Mouse (Mus musculus): ENCODE measurements around the gene Hexa.

Gene Hexa

DNA sequence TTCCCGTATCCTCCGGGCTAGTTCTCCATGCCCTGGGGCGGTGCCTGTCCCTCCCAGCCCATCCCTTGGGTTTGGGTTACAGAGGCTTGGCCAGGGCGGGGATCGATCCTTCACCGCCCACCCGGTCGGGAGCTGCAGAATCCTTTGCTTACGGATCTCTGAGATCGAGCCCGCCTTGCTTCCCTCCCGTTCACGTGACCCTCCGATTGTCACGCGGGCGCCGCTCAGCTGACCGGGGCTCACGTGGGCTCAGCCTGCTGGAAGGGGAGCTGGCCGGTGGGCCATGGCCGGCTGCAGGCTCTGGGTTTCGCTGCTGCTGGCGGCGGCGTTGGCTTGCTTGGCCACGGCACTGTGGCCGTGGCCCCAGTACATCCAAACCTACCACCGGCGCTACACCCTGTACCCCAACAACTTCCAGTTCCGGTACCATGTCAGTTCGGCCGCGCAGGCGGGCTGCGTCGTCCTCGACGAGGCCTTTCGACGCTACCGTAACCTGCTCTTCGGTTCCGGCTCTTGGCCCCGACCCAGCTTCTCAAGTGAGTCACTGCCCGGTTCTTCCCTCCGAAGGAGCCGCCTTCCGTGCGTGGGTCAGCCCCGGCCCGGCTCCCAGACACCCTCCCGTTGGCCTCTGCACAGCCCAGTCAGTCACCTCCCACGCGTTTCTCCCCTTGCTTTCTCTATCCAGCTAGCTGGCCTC is at the start of gene Hexa, which contains the start of gene Tmem202:
TSS of gene Hexa (plus strand) at position 100 of the 697 bp plus-strand sequence.
TSS of gene Tmem202 (minus strand) at position 407 of the 697 bp plus-strand sequence.
- peak; percentile 74 to 79 for DNase-seq (ENCODE audit: low spot score in 2 of 2)

DNA sequence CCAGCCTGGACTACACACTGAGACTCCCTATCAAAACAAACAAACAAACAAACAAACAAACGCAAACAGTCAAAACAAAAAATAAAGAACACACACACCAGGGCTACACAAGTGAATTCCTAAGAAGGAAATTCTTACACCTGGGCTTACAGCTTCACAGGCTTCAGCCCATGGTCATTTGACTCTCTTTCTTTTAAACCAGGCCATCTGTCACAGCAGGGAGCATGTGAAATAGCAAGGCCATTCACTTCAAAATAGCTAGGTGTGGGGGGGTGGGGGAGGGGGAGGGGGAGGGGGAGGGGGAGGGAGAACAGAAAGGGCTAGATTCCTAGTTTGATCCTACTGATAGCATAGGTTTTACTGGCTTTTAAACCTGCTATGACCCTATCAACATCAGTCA is 31.2 kb upstream of the Hexa start:
- no peak for DNase-seq (ENCODE audit: low spot score in 2 of 2)

DNA sequence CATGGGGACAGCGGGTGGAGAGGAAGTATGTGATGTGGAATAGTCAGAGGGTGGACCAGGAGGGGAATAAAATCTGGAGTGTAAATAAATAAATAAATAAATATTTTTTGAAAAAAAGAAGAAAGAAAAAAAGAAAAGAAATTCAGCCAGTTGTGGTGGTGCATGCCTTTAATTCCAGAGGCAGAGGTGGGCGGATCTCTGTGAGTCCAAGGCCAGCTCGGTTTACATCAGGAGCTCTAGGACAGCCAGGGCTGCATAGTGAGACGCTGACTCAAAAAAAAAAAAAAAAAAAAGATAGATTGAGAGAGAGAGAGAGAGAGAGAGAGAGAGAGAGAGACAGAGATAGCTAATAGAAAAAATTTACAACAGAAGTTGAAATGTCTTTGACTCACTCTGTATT is 27.0 kb upstream of the Hexa start:
- DNase-seq (ENCODE audit: low spot score in 2 of 2), result no peak

DNA sequence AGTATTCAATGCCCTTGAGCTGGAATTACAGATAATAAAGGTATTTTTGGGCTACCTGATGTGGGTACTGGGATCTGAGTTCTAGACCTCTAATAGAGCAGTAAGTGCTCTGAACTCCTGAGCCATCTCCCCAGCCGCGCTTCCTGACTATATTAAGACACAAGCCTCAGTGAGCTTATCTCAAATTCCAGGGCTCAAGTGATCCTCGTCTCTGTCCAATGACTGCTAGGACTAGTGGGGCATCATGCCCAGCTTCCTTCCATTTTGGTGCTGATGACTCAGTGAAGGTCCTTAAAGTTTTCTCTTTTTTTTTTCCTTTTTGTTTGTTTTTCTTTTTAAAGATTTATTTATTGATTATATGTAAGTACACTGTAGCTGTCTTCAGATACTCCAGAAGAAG is 24.3 kb upstream of the Hexa start:
- no peak for DNase-seq (ENCODE audit: low spot score in 2 of 2)

DNA sequence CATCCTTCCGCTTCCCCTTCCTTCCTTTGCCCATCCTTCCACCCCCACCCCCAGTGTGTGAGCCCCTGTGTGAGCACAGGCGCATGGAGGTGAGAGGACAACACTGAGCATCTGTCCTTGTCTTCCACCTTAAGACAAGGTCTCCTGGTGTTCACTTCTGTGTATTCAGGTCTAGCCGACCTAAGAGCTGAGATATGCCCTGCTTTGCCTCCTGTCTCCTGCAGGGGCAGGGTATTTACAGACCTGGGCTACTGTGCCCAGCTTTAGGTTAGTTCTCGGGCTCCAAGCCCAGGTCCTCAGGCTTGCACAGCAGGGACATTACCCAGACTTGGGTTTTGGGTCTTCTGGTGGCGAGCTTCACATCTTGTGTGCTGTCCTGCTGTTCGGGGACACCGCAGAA is 22.2 kb upstream of the Hexa start:
- no peak for DNase-seq (ENCODE audit: low spot score in 2 of 2)

DNA sequence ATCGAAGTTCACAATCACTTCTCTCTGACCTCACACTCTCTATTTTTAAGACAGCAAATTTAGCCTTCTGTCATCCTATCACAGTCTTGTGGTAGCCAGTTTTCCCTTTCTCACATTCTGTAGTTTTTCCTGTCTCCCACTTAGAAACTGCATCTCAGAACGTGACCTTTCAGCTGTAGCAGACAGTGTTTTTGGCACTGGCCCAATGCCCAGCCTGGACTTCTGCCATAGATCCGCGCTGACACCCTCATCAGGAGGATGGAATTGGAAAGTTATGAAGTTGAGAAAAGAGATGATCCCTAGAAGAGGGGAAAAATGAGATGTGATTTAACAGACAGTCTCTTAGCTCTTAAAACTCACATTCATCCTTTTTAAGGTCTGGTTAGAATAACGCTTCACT is 20.4 kb upstream of the Hexa start:
- no peak for DNase-seq (ENCODE audit: low spot score in 2 of 2)

DNA sequence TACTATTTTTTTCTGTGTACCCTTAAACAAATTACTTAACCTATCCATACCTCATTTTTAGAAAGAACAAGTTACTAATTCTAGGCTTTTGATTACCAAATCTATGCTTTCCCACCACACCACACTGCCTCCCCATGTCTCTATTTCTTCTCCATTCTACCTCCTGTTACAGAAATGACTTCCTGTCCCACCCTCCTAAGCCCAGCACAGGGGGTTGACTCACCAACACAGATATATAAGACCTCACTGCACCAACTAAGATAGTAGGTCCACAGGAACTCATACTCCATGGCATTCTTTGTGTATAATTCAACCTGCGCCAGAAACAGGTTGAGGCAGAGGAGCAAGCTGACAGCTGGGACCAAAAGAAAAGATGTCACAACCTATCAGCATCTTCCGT is 19.9 kb upstream of the Hexa start:
- no peak for DNase-seq (ENCODE audit: low spot score in 2 of 2)

DNA sequence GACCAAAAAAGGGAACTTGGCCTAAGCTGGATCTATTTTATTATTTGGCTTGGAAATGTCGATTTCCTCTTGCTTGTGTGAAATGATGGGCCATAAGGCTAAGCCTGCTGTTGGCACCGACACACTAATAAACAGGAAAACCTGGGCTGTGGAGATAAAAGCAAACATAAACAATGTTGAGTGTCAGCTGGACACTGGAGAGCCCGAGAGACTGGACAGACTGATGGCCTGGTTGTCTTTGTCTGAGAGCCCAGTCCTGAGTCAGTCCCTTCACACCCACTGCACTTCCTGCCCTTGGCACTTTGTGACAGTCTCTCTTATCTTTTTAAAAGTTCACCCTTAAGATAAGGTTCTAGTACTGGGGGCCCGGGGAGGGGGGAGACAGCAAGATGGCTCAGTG is 16.4 kb upstream of the Hexa start:
- DNase-seq (ENCODE audit: low spot score in 2 of 2), result no peak

DNA sequence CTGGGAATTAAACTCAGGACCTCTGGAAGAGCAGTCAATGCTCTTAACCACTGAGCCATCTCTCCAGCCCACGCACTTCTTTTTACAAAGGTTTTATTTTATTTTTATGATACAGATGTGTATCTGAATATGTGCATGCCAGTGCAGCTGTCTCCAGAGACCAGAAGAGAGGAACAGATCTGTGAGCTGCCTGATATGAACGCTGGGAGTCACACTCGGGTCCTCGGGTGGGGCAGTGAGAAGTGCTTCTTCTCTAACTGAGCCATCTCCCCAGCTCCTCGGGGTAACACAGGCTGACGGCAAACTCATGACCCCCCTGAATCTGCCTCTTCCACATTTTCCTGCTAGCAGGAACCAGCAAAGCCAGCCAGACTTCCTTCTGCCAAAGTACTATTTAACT is 12.6 kb upstream of the Hexa start:
- DNase-seq (ENCODE audit: low spot score in 2 of 2), result no peak

DNA sequence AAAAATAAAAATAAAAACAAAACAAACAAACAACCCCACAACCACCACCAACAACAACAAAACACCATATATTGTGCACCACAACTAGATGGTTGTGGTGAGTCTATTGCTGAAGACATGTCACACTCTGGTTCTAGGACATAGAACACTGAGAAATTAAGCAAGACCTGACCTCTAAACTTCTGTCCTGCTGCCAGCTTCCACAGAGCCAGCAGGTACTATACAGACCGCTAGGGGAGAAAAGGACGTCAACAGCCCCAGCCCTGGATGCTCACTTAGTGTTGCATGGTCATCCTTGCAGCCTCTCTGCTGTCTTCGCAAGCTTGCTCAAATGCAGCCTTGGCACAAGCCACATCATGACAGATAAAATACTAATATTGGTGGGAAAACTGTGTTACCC is 11.8 kb upstream of the Hexa start:
- DNase-seq (ENCODE audit: low spot score in 2 of 2), result no peak

DNA sequence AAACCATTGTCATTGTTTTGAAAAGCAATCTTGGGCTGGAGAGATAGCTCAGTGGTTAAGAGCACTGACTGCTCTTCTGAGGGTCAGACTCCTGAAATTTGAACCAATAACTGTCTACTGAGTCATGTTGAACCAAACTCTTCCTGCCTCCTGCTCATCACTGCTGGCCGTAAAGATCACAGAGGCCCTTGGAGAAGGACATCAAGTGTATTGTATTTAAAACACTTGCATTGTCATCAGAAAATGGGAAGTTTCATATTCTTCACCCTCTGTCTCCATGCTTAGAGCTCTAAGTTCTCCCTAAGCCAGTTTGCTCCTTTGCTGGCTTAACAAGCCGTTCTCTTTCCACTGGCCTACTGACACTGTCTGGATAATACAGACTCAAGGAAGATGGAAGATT is 11.1 kb upstream of the Hexa start:
- no peak for DNase-seq (ENCODE audit: low spot score in 2 of 2)

DNA sequence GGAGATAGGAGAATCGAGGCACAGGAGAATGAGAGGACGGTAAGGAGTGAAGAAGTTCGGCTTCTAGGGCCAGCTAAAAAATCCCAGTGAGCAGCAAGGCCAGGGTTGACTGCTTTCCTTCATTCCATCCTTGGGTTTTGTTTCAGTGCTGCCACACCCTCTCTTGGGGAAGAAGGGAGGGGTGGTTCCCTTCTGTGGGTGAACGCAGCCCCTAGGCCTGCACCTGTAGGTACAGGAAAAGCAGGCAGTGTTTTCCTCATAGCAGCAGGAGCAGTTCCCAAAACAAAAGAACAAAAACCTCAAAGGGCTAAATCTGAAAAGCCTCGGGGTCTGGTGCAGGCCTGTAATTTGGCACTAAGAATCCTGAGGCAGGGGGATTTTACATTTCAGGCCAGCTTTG is 7.7 kb upstream of the Hexa start:
- DNase-seq (ENCODE audit: low spot score in 2 of 2), result no peak

DNA sequence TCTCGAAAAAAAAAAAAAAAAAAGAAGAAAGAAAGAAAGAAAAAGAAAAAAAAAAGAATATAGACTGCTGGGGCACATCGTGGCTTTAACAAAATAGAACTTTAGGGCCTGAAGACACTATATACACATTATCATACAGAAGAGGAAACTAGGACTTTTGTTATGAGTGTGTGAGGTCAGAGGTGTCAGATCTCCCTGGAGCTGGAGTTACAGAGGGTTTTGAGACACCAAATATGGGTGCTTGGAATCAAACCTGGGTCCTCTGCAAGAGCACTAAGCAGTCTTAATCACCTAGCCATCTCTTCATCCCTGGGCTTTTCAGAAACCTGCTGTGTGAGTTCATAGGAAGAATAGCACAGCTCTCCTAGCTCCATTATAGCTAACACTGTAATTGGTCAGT is 5.9 kb upstream of the Hexa start:
- DNase-seq (ENCODE audit: low spot score in 2 of 2), result no peak

DNA sequence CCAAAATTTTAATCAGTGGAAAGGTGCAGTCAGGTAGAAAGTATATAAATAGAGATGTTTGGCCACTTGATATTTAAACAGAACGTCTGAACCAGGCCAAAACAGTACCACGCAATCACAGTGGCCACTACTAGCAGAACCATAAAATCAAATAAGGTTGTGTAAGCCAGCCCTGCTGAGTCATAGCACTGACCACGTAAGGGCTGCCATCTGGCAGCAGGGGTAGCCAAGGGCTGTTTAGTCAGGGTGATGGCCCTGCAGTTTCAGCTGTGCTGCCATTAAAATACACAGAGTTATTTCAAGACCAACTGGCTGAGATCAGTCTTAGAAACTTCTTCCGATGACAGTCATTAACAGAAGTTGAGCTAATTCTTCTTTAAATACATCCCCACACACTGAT is 5.5 kb upstream of the Hexa start:
- DNase-seq (ENCODE audit: low spot score in 2 of 2), result peak in 1 of 2 experiments; percentile 59

DNA sequence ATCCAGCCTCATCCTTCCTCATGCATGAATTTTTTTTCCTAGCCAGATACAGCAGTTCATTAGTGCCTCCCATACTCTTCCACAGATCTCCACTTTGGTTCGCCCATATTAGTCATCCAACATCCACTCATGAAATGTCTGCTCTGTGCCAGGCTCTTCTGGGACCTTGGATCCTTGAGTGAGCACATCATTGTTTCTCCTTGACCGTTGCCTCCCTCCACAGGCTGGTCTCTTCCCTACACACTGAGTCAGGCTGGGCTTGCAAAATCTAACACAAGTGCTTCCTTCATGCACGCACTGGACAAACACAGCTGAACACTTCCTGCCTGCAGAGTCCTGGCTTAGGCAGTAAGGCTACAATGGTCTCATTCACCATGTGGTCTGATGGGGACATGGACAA is 1.7 kb upstream of the Hexa start:
- no peak for DNase-seq (ENCODE audit: low spot score in 2 of 2)

DNA sequence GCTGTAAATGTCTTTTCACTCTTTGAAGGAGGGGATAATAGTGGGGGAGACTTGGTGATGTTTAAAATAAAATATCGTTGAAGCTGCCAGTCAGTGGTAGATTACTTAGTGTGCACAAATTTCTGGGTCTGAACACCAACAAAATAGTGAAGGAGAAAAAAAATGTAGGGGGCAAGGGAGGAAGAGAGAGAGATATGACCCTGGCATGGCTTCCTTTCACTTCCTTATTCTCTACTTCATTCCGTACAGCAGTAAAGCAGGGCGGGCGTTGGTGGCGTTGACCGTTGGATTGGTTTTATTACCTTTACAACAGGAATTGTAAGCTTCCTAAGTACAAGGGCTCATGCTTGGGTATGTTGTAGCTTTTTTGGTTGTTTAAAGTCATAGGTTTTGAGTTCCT is 2.3 kb downstream of the Hexa start:
- DNase-seq (ENCODE audit: low spot score in 2 of 2), result no peak

DNA sequence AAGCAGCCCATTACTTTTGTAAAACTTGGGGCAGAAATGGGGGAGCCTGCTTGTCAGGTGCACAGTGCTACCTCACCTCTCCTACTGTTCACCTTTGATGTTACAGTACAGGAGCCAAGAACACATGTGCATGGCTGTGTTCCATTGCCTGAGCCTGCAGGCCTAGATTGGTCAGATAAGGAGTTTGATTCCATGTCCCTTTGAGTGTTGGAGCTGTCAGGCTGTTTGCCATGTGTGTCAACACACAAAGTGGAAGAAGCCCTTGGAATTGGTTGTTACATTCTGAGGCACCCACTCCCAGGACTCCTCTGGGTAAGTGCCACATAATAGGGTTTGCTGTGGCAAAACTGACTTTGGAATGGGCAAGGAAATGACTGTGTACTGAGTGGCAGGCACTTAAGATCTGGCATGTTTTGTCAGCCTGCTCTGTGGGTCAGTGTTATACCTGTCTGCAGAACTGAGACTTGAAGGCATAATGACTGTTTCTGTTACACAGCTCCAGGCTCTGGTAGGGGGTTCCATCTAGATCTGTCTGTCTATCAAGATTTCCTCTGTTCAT is 3.5 kb downstream of the Hexa start:
- no peak for DNase-seq (ENCODE audit: low spot score in 2 of 2)

DNA sequence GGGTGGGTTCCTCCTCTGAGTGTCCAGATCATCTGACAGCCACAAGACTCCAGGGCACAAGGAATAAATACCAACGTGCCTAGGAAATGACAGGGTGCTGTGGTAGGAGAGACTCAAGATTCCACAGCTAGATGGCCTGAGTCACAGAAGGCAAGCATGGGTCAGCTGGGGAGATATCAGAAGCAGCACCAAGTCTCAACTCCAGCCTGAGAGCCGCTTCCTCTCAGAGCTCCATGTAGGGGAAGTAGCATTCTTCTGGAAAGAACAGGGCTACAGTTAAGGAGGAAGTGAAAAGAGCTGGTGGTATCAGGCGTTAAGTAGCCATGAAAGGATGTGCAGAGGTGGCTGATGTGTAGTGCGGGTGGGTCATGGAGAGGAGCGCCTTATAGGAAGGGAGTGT is 5.4 kb downstream of the Hexa start:
- DNase-seq (ENCODE audit: low spot score in 2 of 2), result no peak

DNA sequence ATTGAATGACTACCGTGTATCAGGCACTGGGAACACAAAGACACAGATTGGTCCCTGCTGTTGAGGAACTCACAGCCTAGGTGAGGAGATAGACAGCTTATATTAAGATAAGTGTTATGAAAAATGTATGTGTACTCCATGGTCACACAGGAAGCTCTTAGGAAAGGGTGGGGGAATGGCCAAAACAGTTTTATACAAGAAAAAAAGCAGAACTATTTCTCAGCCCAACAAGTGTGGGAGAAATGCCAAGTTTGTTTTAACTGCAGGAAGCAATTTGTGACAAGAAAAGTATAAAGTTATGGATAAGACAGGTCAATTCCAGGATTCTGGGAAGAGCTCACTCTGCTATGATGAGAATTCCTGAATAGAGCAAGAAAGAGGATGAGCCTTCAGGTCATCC is 8.5 kb downstream of the Hexa start:
- no peak for DNase-seq (ENCODE audit: low spot score in 2 of 2)

DNA sequence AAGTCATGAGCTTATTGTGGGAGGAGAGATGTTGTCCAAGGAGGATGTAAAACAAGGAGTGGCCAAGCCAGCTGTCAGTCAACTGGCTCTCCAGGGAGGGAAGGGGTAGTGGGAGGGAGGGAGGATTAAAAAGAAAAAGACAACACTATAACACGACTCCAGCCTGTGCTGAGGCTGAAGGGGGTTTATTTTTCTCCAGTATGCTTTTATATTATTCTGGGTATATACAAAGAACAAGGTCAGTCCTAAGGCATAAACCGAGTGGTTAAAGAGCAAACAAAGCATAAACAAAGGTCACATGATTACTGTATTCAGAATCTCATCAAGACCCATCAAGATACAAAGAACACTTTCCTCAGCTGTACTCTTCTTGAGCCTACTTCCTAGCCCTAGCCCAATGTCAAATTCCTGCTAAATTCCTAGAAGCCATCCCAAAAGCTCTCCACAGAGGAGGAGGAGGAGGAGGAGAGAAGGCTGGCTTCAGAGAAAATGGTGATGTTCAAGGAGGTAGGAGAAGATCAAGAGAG is 9.7 kb downstream of the Hexa start:
- no peak for DNase-seq (ENCODE audit: low spot score in 2 of 2)

DNA sequence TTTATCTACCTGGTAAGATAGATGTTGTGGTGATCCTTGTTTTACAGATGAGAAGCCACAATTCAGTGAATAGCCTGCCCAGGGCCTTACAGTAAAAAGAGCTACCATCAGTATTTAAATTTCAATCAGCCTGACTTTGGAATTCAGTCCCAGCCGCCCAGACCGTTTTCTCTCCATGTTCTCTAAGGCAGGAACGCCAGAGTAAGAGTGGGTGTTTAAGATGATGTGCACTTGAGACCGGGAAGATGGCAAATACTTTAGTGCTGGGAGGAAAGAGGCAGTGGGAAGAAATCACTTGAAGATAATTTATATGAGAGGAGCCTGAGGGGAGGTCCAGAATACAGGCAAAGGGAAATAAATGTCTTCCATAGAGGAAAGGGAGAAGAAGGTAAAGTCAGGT is 10.7 kb downstream of the Hexa start:
- no peak for DNase-seq (ENCODE audit: low spot score in 2 of 2)

DNA sequence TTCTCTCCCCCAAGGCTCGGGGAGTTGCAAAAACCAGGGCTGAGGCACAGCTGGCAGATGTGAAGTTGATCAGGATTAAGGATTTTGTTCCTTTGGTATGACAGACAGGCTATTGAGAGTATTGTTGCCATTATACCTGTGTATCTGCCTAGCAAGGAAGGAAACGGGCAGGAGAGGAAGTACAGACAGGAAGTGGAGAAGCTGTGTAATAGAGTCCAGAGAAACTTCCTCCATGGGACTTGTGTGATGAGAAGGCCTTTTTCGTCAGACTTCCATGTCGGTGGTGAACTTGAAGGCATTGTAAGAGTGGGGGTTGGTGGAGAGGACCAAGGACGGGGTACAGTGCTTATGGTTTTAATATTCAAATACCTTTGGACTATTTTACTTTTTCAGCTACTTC is 11.7 kb downstream of the Hexa start:
- no peak for DNase-seq (ENCODE audit: low spot score in 2 of 2)

DNA sequence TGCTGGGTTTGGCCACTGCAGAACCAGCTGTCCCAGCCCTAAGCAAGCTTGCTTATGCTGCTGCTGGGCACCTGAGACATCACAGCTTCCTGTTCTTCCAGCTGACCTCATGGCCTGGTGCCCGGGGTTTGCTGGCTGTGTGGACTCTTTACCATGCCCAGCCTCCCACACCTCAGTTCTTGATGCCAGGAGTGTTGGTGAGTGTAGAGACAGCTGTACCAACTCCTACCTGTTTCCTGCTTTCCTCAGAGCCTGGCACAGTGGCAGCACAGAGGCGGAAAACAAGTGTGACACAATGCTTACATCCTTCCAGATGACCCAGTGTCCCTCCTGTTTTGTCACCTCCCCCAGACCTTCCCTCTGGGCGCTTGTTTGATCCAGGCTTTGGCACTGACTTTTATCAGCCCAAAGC is 12.3 kb downstream of the Hexa start:
- peak in 1 of 2 experiments; percentile 26 for DNase-seq (ENCODE audit: low spot score in 2 of 2)

DNA sequence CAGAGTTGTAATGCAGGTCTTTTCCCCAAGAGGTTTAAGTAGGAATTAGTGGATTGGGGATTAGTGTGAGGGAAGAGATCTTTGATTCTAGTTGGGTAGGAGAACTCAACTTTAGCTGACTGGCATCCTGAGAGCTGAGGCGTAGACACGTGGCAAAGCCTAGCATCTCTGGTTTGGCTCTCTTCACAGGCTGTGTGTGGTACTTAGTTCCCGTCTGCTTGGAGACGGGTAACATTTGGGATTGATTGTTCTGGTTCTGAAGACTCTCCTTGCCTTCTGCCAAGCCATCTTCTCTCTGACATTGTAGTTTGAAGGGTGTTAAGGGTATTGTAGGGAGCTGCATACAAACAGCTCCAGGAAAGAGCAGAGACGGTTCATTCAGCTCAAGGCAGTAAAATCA is 13.3 kb downstream of the Hexa start:
- no peak for DNase-seq (ENCODE audit: low spot score in 2 of 2)

Measured in urinary bladder, adult 18-20 months (tissue).